Mouse (Mus musculus) testis, adult 2 months (tissue): ENCODE results near the gene Spx. TPM values are rescaled to one million over a fixed set of nuclear protein-coding genes. Genes with fewer than 3 reads are reported as not detected.

ENCODE experiments used
- H3K27ac ChIP-seq: fragments of 200-500 bp; 2 replicates; pipeline ENCODE4 v1.5.1; 2012; ENCODE audit warnings: low read depth, low read length; ENCODE audit not compliant: control insufficient read depth, insufficient read depth
- H3K27me3 ChIP-seq: fragments of 200-500 bp; 2 replicates; pipeline ENCODE4 v1.6.1; 2012; ENCODE audit warnings: mild to moderate bottlenecking, low read length, moderate library complexity; ENCODE audit not compliant: control insufficient read depth, insufficient read depth
- H3K36me3 ChIP-seq: fragments of 200-500 bp; 2 replicates; pipeline ENCODE4 v1.6.1; 2012; ENCODE audit warnings: mild to moderate bottlenecking, low read length; ENCODE audit not compliant: control insufficient read depth, insufficient read depth
- H3K4me1 ChIP-seq: fragments of 200-500 bp; 2 replicates; pipeline ENCODE4 v1.6.1; 2012; ENCODE audit warnings: low read length; ENCODE audit not compliant: control insufficient read depth, insufficient read depth
- H3K4me3 ChIP-seq: fragments of 200-500 bp; 2 replicates; pipeline ENCODE4 v1.5.1; 2012; ENCODE audit warnings: low read depth, mild to moderate bottlenecking, low read length, moderate library complexity, mixed read lengths; ENCODE audit not compliant: control insufficient read depth
- CTCF ChIP-seq: fragments of 200-500 bp; IDR thresholded peaks from 2 replicates; pipeline ENCODE4 v1.5.1; 2012; ENCODE audit warnings: low read depth, mild to moderate bottlenecking, inconsistent platforms, low read length, moderate library complexity; ENCODE audit not compliant: control insufficient read depth, insufficient read depth, insufficient replicate concordance
- POLR2A ChIP-seq: fragments of 200-500 bp; IDR thresholded peaks from 2 replicates; pipeline ENCODE4 v1.6.1; 2012; ENCODE audit warnings: low read depth, mild to moderate bottlenecking, inconsistent platforms, low read length, moderate library complexity; ENCODE audit not compliant: control insufficient read depth
- polyA plus RNA-seq: library from polyadenylated mRNA; depleted of rRNA; stranded (reverse); fragments of >200 nt; gene quantifications from 2 replicates; pipeline ENCODE4 v1.2.3, GENCODE M21; 2012; rRNA removed

Spx gene
- polyA plus RNA-seq, result 0.36 and 0.83 TPM in 2 replicates

DNA sequence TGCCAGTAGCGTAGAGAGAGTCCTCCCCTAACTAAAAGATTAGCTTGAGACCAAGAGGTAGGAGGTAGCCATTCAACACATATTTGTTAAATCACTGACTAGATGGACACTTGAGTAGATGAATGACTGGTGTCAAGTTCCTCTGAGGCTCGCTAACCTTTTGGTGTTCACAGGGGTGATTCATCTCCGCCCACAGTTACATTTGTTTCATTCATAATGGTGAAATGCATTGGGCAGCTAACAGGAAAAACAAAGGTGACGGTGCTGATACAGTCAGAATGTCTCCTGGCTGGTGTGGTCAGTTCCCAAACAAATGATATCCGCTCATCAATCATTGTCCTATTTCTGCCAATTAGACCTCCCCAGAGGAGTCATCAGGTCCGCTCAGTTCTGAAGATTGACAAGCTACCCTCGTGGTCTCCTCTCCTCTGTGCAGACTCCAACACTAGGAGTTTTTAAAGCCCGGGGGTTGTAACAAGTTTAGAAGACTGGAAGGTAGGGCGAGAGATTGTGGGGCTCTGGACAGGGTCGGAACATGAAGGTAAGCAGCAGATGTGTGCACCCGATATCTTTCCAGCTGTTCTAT is at the start of gene Spx:
TSS of gene Spx (plus strand) at position 536 of the 586 bp plus-strand sequence.
- no peak for TF ChIP-seq CTCF
- TF ChIP-seq POLR2A, result no peak
- Histone ChIP-seq H3K4me3 (no peak within 1 kb of the TSS), H3K36me3 (no peaks in the 10 kb centered on the region), H3K27me3 (no peaks in the 10 kb centered on the region), H3K27ac (no peak within 1 kb of the TSS), H3K4me1 (no peaks in the 10 kb centered on the region)

GRCm38 (mm10) chr6:142365742-142366472 is 47.3 kb upstream of the Spx start:
- no peak overlapping the region for H3K4me3 ChIP-seq
- H3K27me3 ChIP-seq, result no peaks in the 10 kb centered on the region
- H3K36me3 ChIP-seq, result peaks cover 6% of the 10 kb centered on the region
- no peak overlapping the region for H3K27ac ChIP-seq
- TF ChIP-seq CTCF (no peak), POLR2A (no peak)
- no peaks in the 10 kb centered on the region; the same call in 1 of the 2 replicates for H3K4me1 ChIP-seq

- TF ChIP-seq CTCF (no peak), POLR2A (no peak)
- no peak overlapping the region for H3K27ac ChIP-seq
- H3K27me3 ChIP-seq, result no peaks in the 10 kb centered on the region
- H3K4me1 ChIP-seq, result no peaks in the 10 kb centered on the region; the same call in 1 of the 2 replicates
- H3K4me3 ChIP-seq, result no peak overlapping the region
- H3K36me3 ChIP-seq, result peaks cover 6% of the 10 kb centered on the region
Observed at GRCm38 (mm10) chr6:142366473-142367018, 46.7 kb upstream of the Spx start.

- Histone ChIP-seq H3K27me3 (no peaks in the 10 kb centered on the region), H3K27ac (no peak overlapping the region), H3K36me3 (peaks cover 6% of the 10 kb centered on the region), H3K4me1 (no peaks in the 10 kb centered on the region; the same call in 1 of the 2 replicates), H3K4me3 (no peak overlapping the region)
- no peak for TF ChIP-seq CTCF
- TF ChIP-seq POLR2A, result no peak
Observed at GRCm38 (mm10) chr6:142367565-142367964, 45.7 kb upstream of the Spx start.

GRCm38 (mm10) chr6:142369568-142369967 is 43.7 kb upstream of the Spx start:
- peaks cover 4% of the 10 kb centered on the region for H3K36me3 ChIP-seq

DNA sequence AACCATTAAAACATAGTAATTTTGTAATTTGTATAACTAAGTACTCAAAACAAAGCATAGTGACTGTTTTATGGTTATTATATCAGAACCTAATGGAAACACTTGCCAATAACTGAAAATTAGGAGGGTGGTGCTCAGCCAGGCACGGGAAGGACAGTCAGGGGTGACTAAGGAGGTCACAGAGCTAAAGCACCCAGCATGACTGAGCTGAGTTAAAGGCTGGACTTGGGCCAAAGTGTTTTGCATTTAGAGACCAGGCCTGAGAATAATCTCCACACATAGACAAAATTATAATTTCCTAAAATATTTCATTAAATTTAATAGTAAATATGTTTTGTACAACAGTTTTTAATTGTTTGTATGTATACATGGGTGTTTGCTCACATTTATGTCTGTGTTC is 36.2 kb upstream of the Spx start:
- peaks cover 3% of the 10 kb centered on the region for H3K36me3 ChIP-seq
- no peaks in the 10 kb centered on the region for H3K4me1 ChIP-seq
- TF ChIP-seq POLR2A (no peak), CTCF (no peak)
- no peak overlapping the region for H3K4me3 ChIP-seq
- H3K27ac ChIP-seq, result no peak overlapping the region
- H3K27me3 ChIP-seq, result no peaks in the 10 kb centered on the region

More at GRCm38 (mm10) chr6:142369568-142369967, 43.7 kb upstream of the Spx start:
- Histone ChIP-seq H3K4me3 (no peak overlapping the region), H3K27ac (no peak overlapping the region), H3K4me1 (no peaks in the 10 kb centered on the region; the same call in 1 of the 2 replicates), H3K27me3 (no peaks in the 10 kb centered on the region)
- TF ChIP-seq POLR2A, result no peak
- TF ChIP-seq CTCF, result no peak

DNA sequence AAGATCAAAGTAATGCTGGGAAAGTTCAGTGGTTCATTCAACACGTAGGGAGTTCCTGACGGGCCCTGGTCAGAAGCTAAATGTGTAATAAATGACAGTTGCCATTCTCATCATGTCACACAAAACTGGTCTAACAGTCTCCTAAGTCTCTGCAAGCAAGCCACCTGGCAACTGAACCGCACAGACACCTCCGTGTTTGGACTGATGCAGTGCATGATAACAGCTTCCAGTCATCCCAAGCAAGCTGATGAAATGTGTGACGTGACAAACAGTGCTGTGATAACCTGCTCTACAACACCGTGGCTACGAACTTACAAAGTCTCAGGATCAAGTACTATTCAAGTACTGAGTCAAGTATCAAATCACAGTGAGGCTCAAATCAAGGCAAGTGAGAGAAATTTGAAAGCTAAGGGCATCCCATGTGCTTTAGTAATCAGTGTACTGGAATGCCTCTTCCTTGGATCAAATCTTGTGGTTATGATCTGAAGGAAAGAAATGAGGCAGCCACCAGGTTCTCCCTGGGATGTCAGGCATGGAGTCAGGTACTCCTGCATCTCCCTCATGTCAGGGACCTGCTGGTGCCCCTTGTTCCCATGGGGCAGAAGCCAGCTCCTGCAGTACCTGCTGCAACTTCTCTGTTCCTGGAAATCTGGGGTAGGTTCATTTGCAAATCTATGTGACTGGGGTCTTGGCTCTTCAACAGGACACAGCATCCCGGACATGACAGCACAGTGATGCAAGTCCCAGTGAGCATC is 34.5 kb upstream of the Spx start:
- no peaks in the 10 kb centered on the region for H3K4me1 ChIP-seq
- H3K27me3 ChIP-seq, result no peaks in the 10 kb centered on the region
- no peak overlapping the region for H3K4me3 ChIP-seq
- no peak overlapping the region for H3K27ac ChIP-seq
- TF ChIP-seq CTCF (no peak), POLR2A (no peak)
- peaks cover 3% of the 10 kb centered on the region for H3K36me3 ChIP-seq

DNA sequence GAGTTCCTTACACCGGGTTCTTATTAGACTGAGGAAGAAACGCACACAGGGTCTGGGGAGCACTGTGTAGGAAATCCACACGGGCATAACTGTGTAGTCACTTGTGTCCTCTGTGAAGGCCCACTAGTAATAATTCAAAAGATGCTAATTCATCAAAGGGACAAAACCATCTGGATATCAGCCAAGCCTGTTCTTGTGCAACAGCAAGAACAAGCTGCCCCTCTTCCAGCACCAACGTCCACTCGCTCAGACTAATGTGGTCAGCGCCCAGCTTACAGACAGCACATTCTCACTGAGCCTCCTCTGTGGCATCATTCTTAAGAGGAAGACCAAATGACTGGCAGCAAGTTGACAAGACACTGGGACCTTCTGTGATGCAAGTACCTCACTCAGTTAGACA is 33.3 kb upstream of the Spx start:
- Histone ChIP-seq H3K4me3 (no peak overlapping the region), H3K27me3 (no peaks in the 10 kb centered on the region), H3K27ac (no peak overlapping the region), H3K4me1 (no peaks in the 10 kb centered on the region), H3K36me3 (peaks cover 3% of the 10 kb centered on the region)
- no peak for TF ChIP-seq POLR2A
- no peak for TF ChIP-seq CTCF
